Mouse (Mus musculus) forebrain, embryonic 16.5 days (tissue): ENCODE measurements around the gene Gm10717. TPM values are rescaled to one million over a fixed set of nuclear protein-coding genes. Genes with fewer than 3 reads are reported as not detected.
"Not testable (repeated sequence)": the region's sequence is repeated elsewhere in the genome, so short reads cannot be mapped to it uniquely, and the experiment has no call there.

Experiments used
- ATAC-seq: fragments of 200-750 bp; cut with Nextera tagmentation; 2 replicates; pipeline ENCODE4 v1.8.0; 2017; ENCODE audit warnings: mild to moderate bottlenecking, moderate library complexity
- H3K27ac ChIP-seq: fragments of 300-500 bp; sonication (generic); 2 replicates; pipeline ENCODE4 v1.5.1; 2014; ENCODE audit warnings: low read length, control low read depth
- H3K27me3 ChIP-seq: fragments of 300-500 bp; sonication (generic); replicated peaks from 2 replicates; pipeline ENCODE4 v1.6.1; 2014; ENCODE audit warnings: low read length; ENCODE audit not compliant: control insufficient read depth, insufficient read depth
- H3K36me3 ChIP-seq: fragments of 300-500 bp; sonication (generic); 2 replicates; pipeline ENCODE4 v1.6.1; 2014; ENCODE audit not compliant: control insufficient read depth, insufficient read depth
- H3K4me1 ChIP-seq: fragments of 300-500 bp; sonication (generic); replicated peaks from 2 replicates; pipeline ENCODE4 v1.6.1; 2014; ENCODE audit warnings: low read length; ENCODE audit not compliant: control insufficient read depth, insufficient read depth
- H3K4me2 ChIP-seq: fragments of 300-500 bp; sonication (generic); 2 replicates; pipeline ENCODE4 v1.6.1; 2014; ENCODE audit warnings: mild to moderate bottlenecking, low read length, control low read depth
- H3K4me3 ChIP-seq: fragments of 300-500 bp; sonication (generic); replicated peaks from 2 replicates; pipeline ENCODE4 v1.5.1; 2014; ENCODE audit warnings: mild to moderate bottlenecking, low read length, control low read depth
- H3K9ac ChIP-seq: fragments of 300-500 bp; sonication (generic); replicated peaks from 2 replicates; pipeline ENCODE4 v1.6.1; 2014; ENCODE audit warnings: low read depth, low read length, control low read depth
- H3K9me3 ChIP-seq: fragments of 300-500 bp; sonication (generic); 2 replicates; pipeline ENCODE4 v1.6.1; 2016; ENCODE audit warnings: low read length; ENCODE audit not compliant: control insufficient read depth
- WGBS: fragments of 180-500 bp; shearing (Covaris S2); extraction: QIAGEN DNeasy Blood & Tissue Kit; methylation state at CpG from one replicate; pipeline ENCODE4 v1.1.7; 2014; 5-methylcytosine and 5-hydroxymethylcytosine counted together
- microRNA-seq: library from miRNA; unstranded; fragments of <30 nt; microRNA quantifications from one replicate; pipeline ENCODE4, GENCODE M21; 2017
- polyA plus RNA-seq: library from polyadenylated mRNA; unstranded; fragments of >200 nt; fragmentation: Nextera tagmentation; extraction: Ambion mirVana; gene quantifications from 2 replicates; pipeline ENCODE4 v1.2.1, GENCODE M21; 2015

Gene Gm10717
- polyA plus RNA-seq, 1 experiment from 2014 or later: not detected

GRCm38 (mm10) chr9:3038161-3038560 is 12.9 kb downstream of the Gm10717 start:
- H3K4me3 ChIP-seq, H3K4me2 ChIP-seq, ATAC-seq, H3K4me1 ChIP-seq, H3K36me3 ChIP-seq, H3K9ac ChIP-seq, H3K27ac ChIP-seq, H3K9me3 ChIP-seq, H3K27me3 ChIP-seq: not testable (repeated sequence)
- WGBS: 67% methylated on average over 4 of the region's 4 CpGs

Small RNA genes lying within 50 kb of the gene (microRNA-seq; reads per million reads assigned to microRNA genes)
- gene Mir101c: not detected

Other genes with a start within 250 kb of the Gm10717 start
- not detected in 2 replicates for gene Gm10722, start 24.5 kb upstream of the Gm10717 start, polyA plus RNA-seq
- not detected in 2 replicates for gene Gm11168, start 22.1 kb upstream of the Gm10717 start, polyA plus RNA-seq
- gene Gm10721, start 12.3 kb upstream of the Gm10717 start, polyA plus RNA-seq: not detected in 2 replicates
- not detected in 2 replicates for gene Gm10720, start 9.8 kb upstream of the Gm10717 start, polyA plus RNA-seq
- gene Gm10719, start 8.0 kb upstream of the Gm10717 start, polyA plus RNA-seq: not detected in 2 replicates
- gene Gm10718, start 1.9 kb upstream of the Gm10717 start, polyA plus RNA-seq: not detected in 2 replicates
- gene Gm17535, start 9.2 kb downstream of the Gm10717 start, polyA plus RNA-seq: not detected in 2 replicates
- gene Gm10715, start 11.5 kb downstream of the Gm10717 start, polyA plus RNA-seq: not detected in 2 replicates